Mouse (Mus musculus) small intestine, adult 2 months (tissue): ENCODE data around the gene Tmie.

Source experiments
- CTCF ChIP-seq: fragments of 200-500 bp; IDR thresholded peaks from 2 replicates; pipeline ENCODE4 v1.5.1; 2012; ENCODE audit warnings: low read depth, mild to moderate bottlenecking, control low read depth, inconsistent platforms, low read length, moderate library complexity, mixed read lengths; ENCODE audit not compliant: insufficient replicate concordance, insufficient read length; ENCODE audit errors: extremely low read depth
- POLR2A ChIP-seq: fragments of 200-500 bp; IDR thresholded peaks from 2 replicates; pipeline ENCODE4 v1.6.1; 2012; ENCODE audit warnings: low read depth, mild to moderate bottlenecking, control low read depth, inconsistent platforms, low read length, moderate library complexity

- no peak for TF ChIP-seq CTCF
- no peak for TF ChIP-seq POLR2A
These were observed 45.5 kb downstream of the Tmie start, which contains the start of gene Prss45 for GRCm38 (mm10) chr9:110834411-110834810.
